Mouse (Mus musculus): ENCODE measurements around the gene Crat.

Crat gene

DNA sequence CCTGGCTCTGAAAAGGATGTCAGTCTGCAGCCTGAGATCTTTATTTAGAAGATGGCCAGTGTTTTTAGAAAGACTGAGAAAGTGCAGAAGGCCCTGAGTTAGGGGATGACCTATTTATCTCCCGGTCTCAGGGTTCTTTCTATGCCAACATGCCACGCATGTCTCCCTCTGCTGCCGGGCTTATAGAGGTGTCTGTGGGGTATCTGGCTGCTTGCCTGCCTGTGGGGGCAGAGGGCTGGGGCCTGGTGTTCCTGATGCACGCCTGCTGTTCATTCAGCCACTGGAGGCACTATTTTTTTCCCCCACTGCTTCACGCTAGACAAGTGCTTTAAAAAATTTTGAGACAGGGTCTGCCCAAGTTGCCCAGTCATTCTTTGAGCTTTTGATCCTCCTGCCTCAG, 49.4 kb downstream of the Crat start:
- no peak for DNase-seq (ENCODE audit: low read depth)

DNA sequence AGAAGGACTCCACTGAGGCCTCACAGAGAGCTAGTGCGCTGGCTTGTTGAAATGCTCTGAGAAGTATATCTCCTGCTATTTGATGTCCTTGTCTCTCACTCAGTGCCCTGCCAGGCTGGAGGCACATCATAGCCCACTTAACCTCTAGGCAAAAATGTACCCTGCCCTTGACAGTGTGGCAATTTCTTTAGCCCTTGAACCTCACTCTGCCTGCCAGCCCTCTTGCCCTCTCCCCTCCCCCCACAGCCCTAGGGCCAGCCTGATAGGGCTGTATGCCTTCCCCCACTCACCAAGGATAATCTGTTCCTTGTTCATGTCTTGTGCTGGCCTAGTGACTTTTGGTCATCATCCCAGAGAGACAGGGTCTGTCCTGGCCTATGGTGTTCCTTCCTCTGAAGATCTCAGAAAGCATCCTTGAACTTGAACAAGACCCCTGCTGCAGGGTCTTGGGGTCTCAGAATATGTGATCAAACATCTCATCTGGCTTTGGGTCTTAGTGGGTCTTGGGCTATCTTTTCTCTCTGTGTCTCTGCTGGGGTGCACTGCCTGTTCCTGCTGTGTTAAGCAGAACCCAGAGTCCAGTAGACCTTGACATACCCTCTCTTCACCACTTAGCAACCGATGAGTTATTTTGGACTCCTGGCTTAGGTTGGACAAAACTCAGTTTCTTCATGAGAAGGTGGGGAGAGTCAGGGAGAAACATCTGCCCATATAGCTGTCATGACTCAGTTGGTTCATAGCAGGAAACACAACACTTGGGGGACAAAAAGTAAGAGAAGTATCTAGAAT, 50.1 kb downstream of the Crat start:
- DNase-seq (ENCODE audit: low read depth), result no peak

DNA sequence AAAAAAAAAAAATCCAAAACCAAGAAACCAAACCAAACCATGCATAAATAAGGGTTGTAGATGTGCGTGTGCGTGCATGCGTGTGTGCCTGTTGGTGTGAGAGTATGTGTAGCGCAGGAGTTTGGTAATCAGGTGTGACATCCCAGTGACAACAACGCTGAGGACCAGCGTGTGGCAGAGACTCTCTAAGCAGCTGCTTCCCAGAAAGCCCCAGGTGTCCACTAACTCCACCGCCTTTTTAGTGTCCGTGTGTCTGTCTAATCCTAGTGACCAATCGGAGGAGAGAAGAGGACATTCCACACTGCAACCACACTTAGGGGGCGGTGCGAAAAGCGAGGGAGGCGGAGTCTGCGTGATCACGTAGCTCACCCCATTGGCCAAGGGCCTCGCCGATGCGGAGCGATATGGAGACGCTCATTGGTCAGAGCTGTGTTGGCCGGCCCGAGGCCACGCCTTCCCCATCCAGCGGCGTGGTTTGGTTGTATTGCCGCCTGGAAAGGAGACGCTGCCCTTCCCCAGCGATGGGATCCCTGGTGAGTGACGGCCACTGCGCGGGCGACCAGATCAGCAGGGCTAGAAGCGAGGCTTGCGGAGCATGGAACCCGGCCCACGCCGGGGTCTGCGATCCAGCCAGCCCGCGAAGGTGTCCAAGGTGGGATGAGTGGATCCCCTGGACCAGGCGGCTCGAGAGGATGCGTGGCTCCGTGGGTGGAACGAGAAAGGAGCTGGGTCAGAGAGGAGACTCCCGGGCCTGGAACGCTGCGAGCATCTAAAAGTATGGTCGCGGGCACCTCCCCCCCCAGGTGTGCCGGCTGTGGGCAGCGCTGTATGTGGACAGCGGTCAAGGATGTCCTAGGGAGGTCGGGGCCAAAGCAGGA, 51.6 kb downstream of the Crat start, which contains the start of gene Miga2:
Gene Miga2, plus strand, starts transcription at position 461 of the 878 bp plus-strand sequence.
- peak; percentile 98 for DNase-seq (ENCODE audit: low read depth)

DNA sequence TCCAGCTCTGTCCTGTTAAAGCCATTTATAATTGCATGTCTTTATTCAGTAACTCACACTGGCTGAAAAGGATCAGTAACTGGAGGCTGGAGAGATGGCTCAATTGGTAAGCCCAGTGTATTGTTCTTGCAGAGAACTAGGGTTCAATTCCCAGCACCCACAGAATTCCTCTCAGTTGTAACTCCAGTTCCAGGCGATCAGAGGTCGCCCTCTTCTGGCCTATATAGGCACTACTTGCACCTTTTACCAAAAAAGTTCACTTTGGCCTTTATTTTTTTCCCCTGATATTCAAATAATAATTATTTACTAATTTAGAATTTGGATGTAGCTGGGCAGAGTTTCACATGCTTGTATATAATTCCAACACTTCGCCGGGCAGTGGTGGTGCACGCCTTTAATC, 52.7 kb downstream of the Crat start:
- peak; percentile 34 for DNase-seq (ENCODE audit: low read depth)

DNA sequence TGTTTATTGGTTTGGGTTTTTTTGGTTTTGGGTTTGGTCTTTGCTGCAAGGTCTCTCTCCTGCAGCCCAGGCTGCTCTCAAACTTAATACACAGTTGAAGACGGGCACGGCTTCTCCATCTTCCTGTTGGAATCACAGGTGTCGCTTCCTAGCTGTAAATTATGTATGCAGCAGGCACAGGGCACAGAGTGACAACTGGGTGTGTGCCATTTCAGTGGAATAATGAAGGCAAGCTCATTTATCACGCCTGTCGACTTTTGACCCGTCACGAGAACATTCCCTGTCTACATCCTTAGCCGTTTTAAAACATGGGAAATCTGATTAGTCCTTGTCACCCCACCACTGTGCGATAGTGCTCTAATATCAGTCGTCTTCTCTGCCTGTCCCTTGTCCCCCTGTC, 55.0 kb downstream of the Crat start:
- DNase-seq (ENCODE audit: low read depth), result no peak

DNA sequence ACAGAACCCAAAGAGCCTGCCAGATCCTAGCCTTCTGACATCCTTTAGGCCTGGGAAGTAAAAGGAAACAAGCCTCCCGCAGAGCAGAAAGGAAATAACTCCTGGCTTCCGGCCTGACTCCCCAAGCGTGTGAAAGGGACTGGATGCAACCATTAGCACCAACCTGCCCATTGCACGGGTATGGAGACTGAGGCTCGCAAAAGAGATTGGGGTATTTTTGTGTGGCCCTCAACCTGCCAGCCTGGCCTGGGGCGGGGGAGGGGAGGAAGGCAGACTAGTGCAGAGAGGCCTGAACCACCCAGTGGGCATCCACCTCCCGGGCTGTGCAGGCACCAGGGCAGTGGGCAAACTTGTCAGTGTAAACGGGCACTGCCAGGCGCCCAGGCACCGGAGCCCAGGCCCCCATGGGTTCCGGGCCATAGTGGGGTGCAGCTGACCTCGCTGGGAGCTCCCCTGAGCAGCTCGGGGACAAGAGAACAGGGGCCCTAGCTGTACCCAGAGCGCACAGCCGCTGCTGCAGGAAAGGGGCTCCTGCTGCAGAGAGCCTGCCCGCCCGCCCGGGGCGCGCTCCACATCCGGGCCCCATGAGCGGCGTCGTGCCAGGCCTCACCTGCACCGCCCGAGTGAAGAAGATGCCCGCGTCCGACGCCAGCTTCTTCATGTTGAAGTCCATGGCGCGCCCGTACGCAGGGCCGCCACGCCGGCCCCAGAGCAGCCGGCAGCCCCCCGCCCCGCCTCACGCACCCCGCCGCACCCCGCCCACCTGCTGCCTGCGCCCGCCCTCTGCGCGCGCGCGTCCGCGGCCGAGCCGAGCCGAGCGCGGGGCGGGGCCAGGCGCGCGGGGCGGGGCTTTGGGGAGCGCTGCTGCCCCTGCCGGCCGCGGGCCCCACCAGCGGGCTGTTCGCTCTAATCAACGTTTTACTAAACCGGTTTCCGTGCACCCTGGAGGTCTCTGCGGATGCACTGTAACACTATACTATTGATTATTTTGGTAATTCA, 56.8 kb downstream of the Crat start, which contains the start of gene Sh3glb2:
Gene Sh3glb2, minus strand, starts transcription at position 805 of the 999 bp plus-strand sequence.
- peak; percentile 90 for DNase-seq (ENCODE audit: low read depth)

DNA sequence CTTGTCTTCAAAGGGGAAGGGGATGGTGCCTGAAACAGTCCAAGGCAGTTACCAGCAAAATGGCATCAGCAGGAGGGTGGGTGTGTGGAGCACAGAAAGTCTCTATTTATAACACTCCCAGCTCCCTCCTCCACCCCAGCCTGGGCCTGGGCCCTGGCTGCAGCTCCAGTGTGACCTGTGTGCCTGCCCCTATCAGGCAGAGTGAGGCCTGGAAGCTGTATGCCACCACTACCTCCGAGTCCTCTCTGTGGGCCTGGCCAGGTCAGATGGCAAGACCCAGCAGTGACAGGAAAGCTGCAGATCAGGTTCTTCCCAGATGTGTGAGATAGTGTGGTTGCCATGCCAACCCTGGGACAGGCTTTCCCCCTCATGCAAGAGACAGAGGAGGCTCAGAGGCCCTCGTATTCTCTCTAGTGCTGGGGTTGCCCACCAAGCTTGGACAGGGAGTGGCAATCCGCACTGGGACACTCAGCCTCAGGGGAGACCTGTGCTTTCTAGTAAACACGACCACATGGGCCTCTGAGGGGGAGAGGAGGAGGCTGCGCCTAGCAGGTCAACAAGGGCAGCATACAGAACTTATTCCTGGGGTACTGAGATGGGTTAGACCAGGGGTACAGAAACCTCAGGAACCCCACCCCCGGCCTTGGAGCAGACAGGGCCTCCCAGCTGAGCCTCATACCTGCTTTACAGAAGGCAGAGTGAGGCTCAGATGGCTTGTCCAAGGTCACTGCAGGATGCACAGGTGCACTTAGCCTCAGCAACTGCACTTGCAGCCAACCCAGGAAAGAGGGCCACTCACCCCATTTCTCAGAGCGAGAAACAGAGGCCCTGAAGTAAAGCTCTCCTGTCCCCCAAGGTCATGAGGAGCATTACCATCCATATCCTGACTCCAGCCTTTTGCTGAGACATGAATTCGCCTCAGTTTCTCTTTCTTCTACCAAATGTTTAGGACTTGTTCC, 57.8 kb downstream of the Crat start:
- peak; percentile 16 for DNase-seq (ENCODE audit: low read depth)

DNA sequence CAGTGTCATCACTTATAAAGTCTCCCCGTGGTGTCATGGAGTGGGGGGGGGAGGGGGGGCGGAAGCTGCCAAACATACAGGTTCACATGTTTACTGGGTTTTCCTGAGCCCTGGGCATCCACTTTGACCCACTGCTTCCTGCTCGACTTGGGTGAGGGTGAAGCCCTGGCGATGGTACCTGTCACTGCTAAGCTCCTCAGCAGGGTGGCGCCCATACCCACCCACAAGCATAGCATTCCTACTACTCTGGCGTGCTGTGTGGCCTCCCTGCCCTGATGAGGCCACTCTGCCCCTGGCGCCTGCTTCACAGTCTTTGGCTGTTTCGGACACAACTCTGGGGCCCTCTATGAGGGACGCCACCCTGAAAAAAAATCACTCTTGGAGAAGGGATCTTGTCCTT, 58.7 kb downstream of the Crat start:
- no peak for DNase-seq (ENCODE audit: low read depth)

- DNase-seq (ENCODE audit: low read depth), result no peak
These were observed 59.3 kb downstream of the Crat start for GRCm38 (mm10) chr2:30356266-30356665.

GRCm38 (mm10) chr2:30355861-30356260, 59.8 kb downstream of the Crat start:
- no peak for DNase-seq (ENCODE audit: low read depth)

DNA sequence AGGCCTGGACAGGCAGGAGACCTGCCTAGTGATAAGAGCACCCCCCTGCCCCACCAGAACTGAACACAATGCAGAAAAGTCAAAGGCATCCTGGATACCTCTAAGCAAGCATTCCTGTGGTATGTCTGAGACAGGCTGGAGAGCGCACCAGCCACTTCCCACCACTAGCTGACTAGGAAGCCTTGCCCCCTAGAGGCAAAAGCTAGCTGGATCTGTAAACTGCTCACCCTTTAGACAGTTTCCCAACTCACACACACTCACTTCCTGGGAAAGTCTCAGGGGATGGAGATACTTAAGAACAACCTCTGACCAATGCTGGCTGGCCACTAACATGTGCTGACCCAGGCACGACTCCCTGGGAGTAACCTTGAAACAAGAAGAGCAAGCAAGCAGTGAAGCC, 64.5 kb downstream of the Crat start:
- DNase-seq (ENCODE audit: low read depth), result no peak

Measured in naive thymus-derived CD4-positive, alpha-beta T cell, adult 2 months (primary cell).